Mouse (Mus musculus) layer of hippocampus, postnatal 14 days (tissue): Measurements from ENCODE around the gene Pagr1a. TPM values are rescaled to one million over a fixed set of nuclear protein-coding genes. Genes with fewer than 3 reads are reported as not detected.

Experiments
- microRNA-seq, 2 experiments: library from miRNA; unstranded; fragments of <30 nt; microRNA quantifications; one replicate each; pipeline ENCODE4 v1.2.0; 2021
- total RNA-seq, 2 experiments: library from RNA; stranded (reverse); gene quantifications; 2 replicates each; pipeline ENCODE4 v1.2.3; 2021

Gene Pagr1a
- total RNA-seq, 2 experiments from 2014 or later = 21.2 to 27.3 TPM

Small RNA genes lying within 50 kb of the gene (microRNA-seq; reads per million reads assigned to microRNA genes)
- 0 reads per million in 2 experiments for gene Gm44343

Other genes with a start within 250 kb of the Pagr1a start
- gene Ypel3, start 240.4 kb downstream of the Pagr1a start, total RNA-seq = 100 to 1,000 TPM; 195 to 196 TPM
- under 1 TPM; 0.53 to 0.57 TPM for gene Tbx6, start 235.9 kb downstream of the Pagr1a start, total RNA-seq
- 10 to 100 TPM; 49.0 to 51.8 TPM for gene Ppp4c, start 224.9 kb downstream of the Pagr1a start, total RNA-seq
- gene Fam57b, start 219.7 kb downstream of the Pagr1a start, total RNA-seq = 100 to 1,000 TPM; 109 to 112 TPM
- not detected for gene 4930451I11Rik, start 185.7 kb downstream of the Pagr1a start, total RNA-seq
- gene Doc2a, start 169.9 kb downstream of the Pagr1a start, total RNA-seq = 10 to 100 TPM; 22.8 to 25.8 TPM
- 10 to 100 TPM; 27.6 to 34.7 TPM for gene Hirip3, start 155.4 kb downstream of the Pagr1a start, total RNA-seq
- 10 to 100 TPM; 46.1 to 50.1 TPM for gene Ino80e, start 155.0 kb downstream of the Pagr1a start, total RNA-seq
- 100 to 1,000 TPM; 141 to 147 TPM for gene Taok2, start 132.6 kb downstream of the Pagr1a start, total RNA-seq
- 10 to 100 TPM; 25.2 to 27.5 TPM for gene Tmem219, start 94.4 kb downstream of the Pagr1a start, total RNA-seq
- 100 to 1,000 TPM; 140 to 145 TPM for gene Kctd13, start 88.5 kb downstream of the Pagr1a start, total RNA-seq
- gene Asphd1, start 67.8 kb downstream of the Pagr1a start, total RNA-seq = 10 to 100 TPM; 35.2 to 38.6 TPM
- gene Sez6l2, start 66.8 kb downstream of the Pagr1a start, total RNA-seq = 100 to 1,000 TPM; 316 to 335 TPM
- 100 to 1,000 TPM; 159 to 165 TPM for gene Cdipt, start 41.4 kb downstream of the Pagr1a start, total RNA-seq
- under 1 TPM; 0.30 to 0.79 TPM for gene Cdiptos, start 41.3 kb downstream of the Pagr1a start, total RNA-seq
- 1 to 10 TPM; 5.8 to 6.3 TPM for gene Mvp, start 2.7 kb downstream of the Pagr1a start, total RNA-seq
- 1 to 10 TPM in 1 of 2 experiments, not detected in 1; 2.0 TPM for gene Pagr1b, start 868 bp downstream of the Pagr1a start, total RNA-seq
- 10 to 100 TPM; 34.0 to 35.5 TPM for gene Gm42742, start 3.7 kb upstream of the Pagr1a start, total RNA-seq
- 100 to 1,000 TPM; 184 to 201 TPM for gene Prrt2, start 3.9 kb upstream of the Pagr1a start, total RNA-seq
- 100 to 1,000 TPM; 270 to 285 TPM for gene Maz, start 9.7 kb upstream of the Pagr1a start, total RNA-seq
- gene Kif22, start 25.1 kb upstream of the Pagr1a start, total RNA-seq = 10 to 100 TPM; 11.1 to 15.3 TPM
- not detected for gene Zg16, start 70.0 kb upstream of the Pagr1a start, total RNA-seq
- 1 to 10 TPM; 1.1 to 2.7 TPM for gene AI467606, start 74.0 kb upstream of the Pagr1a start, total RNA-seq
- under 1 TPM; 0.19 to 0.76 TPM for gene Qprt, start 104.9 kb upstream of the Pagr1a start, total RNA-seq
- under 1 TPM; 0.65 to 0.95 TPM for gene Spn, start 120.5 kb upstream of the Pagr1a start, total RNA-seq
- gene Cd2bp2, start 178.7 kb upstream of the Pagr1a start, total RNA-seq = 10 to 100 TPM; 75.1 to 77.0 TPM
- 10 to 100 TPM; 93.6 to 97.3 TPM for gene Tbc1d10b, start 191.1 kb upstream of the Pagr1a start, total RNA-seq
- gene Mylpf, start 191.5 kb upstream of the Pagr1a start, total RNA-seq = 1 to 10 TPM; 1.0 to 1.5 TPM
- gene Zfp553, start 215.7 kb upstream of the Pagr1a start, total RNA-seq = 10 to 100 TPM; 17.8 to 18.1 TPM
- gene Sept1, start 215.8 kb upstream of the Pagr1a start, total RNA-seq = 1 to 10 TPM; 6.9 to 8.6 TPM
- gene Zfp771, start 226.9 kb upstream of the Pagr1a start, total RNA-seq = 10 to 100 TPM; 55.5 to 57.2 TPM
- 10 to 100 TPM; 27.9 to 31.1 TPM for gene Dctpp1, start 243.4 kb upstream of the Pagr1a start, total RNA-seq